Mouse (Mus musculus): ENCODE measurements around the gene Tmem221. TPM values are rescaled to one million over a fixed set of nuclear protein-coding genes. Genes with fewer than 3 reads are reported as not detected.
"Not testable (repeated sequence)": the region's sequence is repeated elsewhere in the genome, so short reads cannot be mapped to it uniquely, and the experiment has no call there.

The Tmem221 gene
- total RNA-seq, 2 experiments from 2014 or later = not detected

GRCm38 (mm10) chr8:71560071-71560470 lies 1.4 kb upstream of the Tmem221 start:
- intact Hi-C loops (cut with DNase I) = loop anchor here (2.0 kb wide), 1 partner anchor 101 kb away; no protein-coding TSS in a partner anchor
- no peak for DNase-seq (ENCODE audit: extremely low spot score in 1 of 2, low spot score in 2 of 2)

- DNase-seq (ENCODE audit: extremely low spot score in 1 of 2, low spot score in 2 of 2) = peak in 1 of 2 experiments; percentile 71
- intact Hi-C loops (cut with DNase I) = no loop called here
Measured at GRCm38 (mm10) chr8:71558958-71559690, 453 bp upstream of the Tmem221 start.

GRCm38 (mm10) chr8:71554644-71555043 lies 4.0 kb downstream of the Tmem221 start:
- no peak for DNase-seq (ENCODE audit: extremely low spot score in 1 of 2, low spot score in 2 of 2)

GRCm38 (mm10) chr8:71554001-71554400 lies 4.7 kb downstream of the Tmem221 start:
- intact Hi-C loops (cut with DNase I) = no loop called here
- no peak for DNase-seq (ENCODE audit: extremely low spot score in 1 of 2, low spot score in 2 of 2)

More at GRCm38 (mm10) chr8:71554644-71555043, 4.0 kb downstream of the Tmem221 start:
- intact Hi-C loops (cut with DNase I) = no loop called here

- DNase-seq (ENCODE audit: extremely low spot score in 1 of 2, low spot score in 2 of 2) = no peak
- intact Hi-C loops (cut with DNase I) = no loop called here
Measured at GRCm38 (mm10) chr8:71552770-71553169, 5.9 kb downstream of the Tmem221 start.

GRCm38 (mm10) chr8:71550754-71551153 lies 7.9 kb downstream of the Tmem221 start:
- intact Hi-C loops (cut with DNase I) = no loop called here
- DNase-seq (ENCODE audit: extremely low spot score in 1 of 2, low spot score in 2 of 2) = no peak

- intact Hi-C loops (cut with DNase I) = no loop called here
- DNase-seq (ENCODE audit: extremely low spot score in 1 of 2, low spot score in 2 of 2) = no peak
Measured at GRCm38 (mm10) chr8:71547590-71547989, 11.1 kb downstream of the Tmem221 start.

- no peak for DNase-seq (ENCODE audit: extremely low spot score in 1 of 2, low spot score in 2 of 2)
- intact Hi-C loops (cut with DNase I) = no loop called here
Measured at GRCm38 (mm10) chr8:71545053-71545452, 13.6 kb downstream of the Tmem221 start.

GRCm38 (mm10) chr8:71543755-71544154 lies 14.9 kb downstream of the Tmem221 start:
- DNase-seq (ENCODE audit: extremely low spot score in 1 of 2, low spot score in 2 of 2) = no peak
- intact Hi-C loops (cut with DNase I) = no loop called here

- intact Hi-C loops (cut with DNase I) = no loop called here
- peak; percentile 98 for DNase-seq (ENCODE audit: extremely low spot score in 1 of 2, low spot score in 2 of 2)
Measured at GRCm38 (mm10) chr8:71542632-71543343, 15.9 kb downstream of the Tmem221 start, which contains the start of gene Mvb12a. Gene Mvb12a (plus strand): TSS chr8:71542922.

- intact Hi-C loops (cut with DNase I) = no loop called here
- DNase-seq (ENCODE audit: extremely low spot score in 1 of 2, low spot score in 2 of 2) = peak in 1 of 2 experiments; percentile 89
Measured at GRCm38 (mm10) chr8:71537028-71537867, 21.4 kb downstream of the Tmem221 start, which contains the start of gene Bst2. Gene Bst2 (minus strand): TSS chr8:71537456.

GRCm38 (mm10) chr8:71535663-71536062 lies 23.0 kb downstream of the Tmem221 start:
- DNase-seq (ENCODE audit: extremely low spot score in 1 of 2, low spot score in 2 of 2) = no peak
- intact Hi-C loops (cut with DNase I) = no loop called here

GRCm38 (mm10) chr8:71534263-71534810 lies 24.3 kb downstream of the Tmem221 start:
- intact Hi-C loops (cut with DNase I) = loop anchor here (5.0 kb wide), 1 partner anchor 92 kb away; no protein-coding TSS in a partner anchor
- DNase-seq (ENCODE audit: extremely low spot score in 1 of 2, low spot score in 2 of 2) = no peak

- not testable (repeated sequence) for DNase-seq (ENCODE audit: extremely low spot score in 1 of 2, low spot score in 2 of 2)
- intact Hi-C loops (cut with DNase I) = loop anchor here (5.0 kb wide), 1 partner anchor 89 kb away; no protein-coding TSS in a partner anchor
Measured at GRCm38 (mm10) chr8:71530735-71531467, 27.8 kb downstream of the Tmem221 start.

GRCm38 (mm10) chr8:71528362-71529073 lies 30.2 kb downstream of the Tmem221 start:
- intact Hi-C loops (cut with DNase I) = no loop called here
- no peak for DNase-seq (ENCODE audit: extremely low spot score in 1 of 2, low spot score in 2 of 2)

GRCm38 (mm10) chr8:71527162-71527870 lies 31.4 kb downstream of the Tmem221 start:
- intact Hi-C loops (cut with DNase I) = no loop called here

GRCm38 (mm10) chr8:71526272-71526671 lies 32.4 kb downstream of the Tmem221 start:
- intact Hi-C loops (cut with DNase I) = no loop called here
- DNase-seq (ENCODE audit: extremely low spot score in 1 of 2, low spot score in 2 of 2) = no peak

More at GRCm38 (mm10) chr8:71527162-71527870, 31.4 kb downstream of the Tmem221 start:
- no peak for DNase-seq (ENCODE audit: extremely low spot score in 1 of 2, low spot score in 2 of 2)
